Mouse (Mus musculus): ENCODE measurements at regions not wholly inside any gene's neighbourhood (a gene's known extent, or its start where the extent isn't known, plus 50 kb on each side); places are given as distances from the start of the nearest gene placed in this dataset.
"Not testable (repeated sequence)": the region's sequence is repeated elsewhere in the genome, so short reads cannot be mapped to it uniquely, and the experiment has no call there.

DNA sequence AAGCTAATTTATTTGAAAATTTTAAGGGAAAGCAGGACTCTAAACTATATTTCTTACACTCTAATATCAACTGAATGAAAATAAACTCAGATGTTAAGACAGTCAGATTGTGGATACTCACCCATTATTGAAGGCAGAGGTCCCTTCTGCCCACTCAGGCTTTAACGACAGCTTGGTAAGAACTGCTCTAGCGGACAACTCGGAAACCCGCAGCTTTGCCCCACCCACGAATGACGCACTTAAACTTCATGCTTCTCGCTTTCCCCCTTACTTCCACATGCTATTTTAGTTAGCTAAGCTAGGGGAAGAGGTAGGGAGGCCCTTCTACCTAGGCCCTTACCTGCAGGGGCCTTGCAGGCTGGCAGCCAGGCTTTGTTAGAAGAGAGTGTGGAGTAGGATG lies 50.8 kb upstream of the Elmo1 start:
- H3K9me3 ChIP-seq (ENCODE audit: low read length), result no peaks in the 10 kb centered on the region
- no peaks in the 10 kb centered on the region for H3K36me3 ChIP-seq (ENCODE audit: insufficient read depth)
- H3K4me2 ChIP-seq (ENCODE audit: low read depth), result no peak overlapping the region
- H3K4me3 ChIP-seq (ENCODE audit: low read depth, low read length), result no peak overlapping the region
- no peak for DNase-seq
- H3K9ac ChIP-seq, result no peak overlapping the region
- no peaks in the 10 kb centered on the region for H3K4me1 ChIP-seq (ENCODE audit: insufficient read depth)
- H3K27me3 ChIP-seq (ENCODE audit: insufficient read depth, low read length), result no peaks in the 10 kb centered on the region
- no peak overlapping the region for H3K27ac ChIP-seq (ENCODE audit: low read depth, low read length)
- WGBS, result 92% methylated on average over 7 of the region's 7 CpGs
- no peak for TF ChIP-seq CTCF (IDR thresholded peaks at IDR 0.05; ENCODE audit: low read depth)
- no peak for ATAC-seq

GRCm38 (mm10) chr13:20038463-20038862 lies 51.9 kb upstream of the Elmo1 start:
- 25% methylated on average over 11 of the region's 11 CpGs for WGBS

DNA sequence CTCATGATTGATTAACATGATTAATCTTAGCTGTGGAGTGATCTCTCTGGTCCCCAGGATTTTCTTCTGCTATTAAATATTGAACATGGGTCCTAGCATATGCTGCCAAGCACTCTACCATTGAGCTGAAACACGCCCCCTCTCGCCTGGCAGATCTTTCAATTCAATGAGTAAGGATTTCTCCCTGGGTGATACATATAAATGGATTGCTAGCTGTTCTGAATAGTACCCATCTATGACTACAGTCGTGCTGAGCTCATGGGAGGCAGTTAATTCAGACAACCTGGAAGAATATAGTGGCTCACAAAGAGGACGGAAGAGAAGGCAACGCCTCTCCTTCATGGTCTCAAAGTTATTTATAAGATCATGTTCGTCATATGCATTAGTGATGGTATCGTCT lies 53.0 kb upstream of the Elmo1 start:
- no peak overlapping the region for H3K4me2 ChIP-seq (ENCODE audit: low read depth)
- no peak for TF ChIP-seq CTCF (IDR thresholded peaks at IDR 0.05; ENCODE audit: low read depth)
- DNase-seq (no peak), ATAC-seq (no peak)
- no peak overlapping the region for H3K9ac ChIP-seq
- H3K4me1 ChIP-seq (ENCODE audit: insufficient read depth), result no peaks in the 10 kb centered on the region
- no peaks in the 10 kb centered on the region for H3K36me3 ChIP-seq (ENCODE audit: insufficient read depth)
- H3K27me3 ChIP-seq (ENCODE audit: insufficient read depth, low read length), result no peaks in the 10 kb centered on the region
- H3K4me3 ChIP-seq (ENCODE audit: low read depth, low read length), result no peak overlapping the region
- H3K9me3 ChIP-seq (ENCODE audit: low read length), result no peaks in the 10 kb centered on the region
- 87% methylated on average over 7 of the region's 7 CpGs for WGBS
- H3K27ac ChIP-seq (ENCODE audit: low read depth, low read length), result no peak overlapping the region

More at GRCm38 (mm10) chr13:20038463-20038862, 51.9 kb upstream of the Elmo1 start:
- H3K4me3 ChIP-seq (ENCODE audit: low read depth, low read length), result no peak overlapping the region
- no peaks in the 10 kb centered on the region for H3K27me3 ChIP-seq (ENCODE audit: insufficient read depth, low read length)
- H3K9ac ChIP-seq, result no peak overlapping the region
- ATAC-seq, result no peak
- no peak overlapping the region for H3K27ac ChIP-seq (ENCODE audit: low read depth, low read length)
- peak; percentile 53 for DNase-seq
- peak; percentile 67 for TF ChIP-seq CTCF (IDR thresholded peaks at IDR 0.05; ENCODE audit: low read depth)
- no peaks in the 10 kb centered on the region for H3K9me3 ChIP-seq (ENCODE audit: low read length)
- H3K36me3 ChIP-seq (ENCODE audit: insufficient read depth), result no peaks in the 10 kb centered on the region
- H3K4me1 ChIP-seq (ENCODE audit: insufficient read depth), result no peaks in the 10 kb centered on the region
- no peak overlapping the region for H3K4me2 ChIP-seq (ENCODE audit: low read depth)

DNA sequence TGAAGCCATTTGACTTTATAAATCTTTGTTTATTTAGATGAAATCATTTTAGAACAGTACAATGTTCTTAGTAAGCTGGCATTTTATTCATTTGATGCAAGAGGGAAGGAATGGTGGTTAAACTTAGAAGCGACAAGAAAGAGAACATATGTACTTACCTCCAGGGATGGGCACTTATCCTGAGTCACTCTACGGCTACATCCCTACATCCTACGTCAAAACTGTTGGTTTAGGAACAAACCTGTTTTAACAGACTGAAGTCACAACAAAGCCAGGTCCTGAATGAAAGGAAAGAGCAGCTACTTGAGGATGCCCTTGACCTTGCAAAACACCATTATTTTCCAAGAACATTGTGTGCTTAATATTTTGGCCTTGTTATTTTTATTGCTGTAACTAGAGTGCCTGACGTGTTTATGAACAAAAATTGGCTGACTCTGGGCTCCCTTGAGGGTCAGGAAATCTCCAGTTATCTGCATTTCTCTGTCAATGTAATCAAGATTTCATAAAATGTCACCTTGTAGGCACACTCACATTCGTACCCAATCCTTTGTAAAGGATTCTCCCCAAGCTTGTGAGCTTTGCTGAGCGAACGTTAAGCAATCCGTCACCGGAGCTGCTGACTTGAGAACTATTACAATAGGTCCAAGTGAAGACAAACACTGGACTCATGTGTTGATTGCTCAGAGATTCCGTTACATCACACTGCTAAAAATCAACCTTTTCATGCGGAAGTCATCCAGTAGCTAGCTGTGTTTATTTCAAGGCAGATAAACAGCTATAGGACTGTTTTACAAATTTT lies 56.3 kb upstream of the Elmo1 start:
- Histone ChIP-seq H3K9me3 (ENCODE audit: low read length) (no peaks in the 10 kb centered on the region), H3K27ac (ENCODE audit: low read depth, low read length) (no peak overlapping the region), H3K4me2 (ENCODE audit: low read depth) (no peak overlapping the region), H3K9ac (no peak overlapping the region), H3K4me1 (ENCODE audit: insufficient read depth) (no peaks in the 10 kb centered on the region), H3K4me3 (ENCODE audit: low read depth, low read length) (no peak overlapping the region), H3K36me3 (ENCODE audit: insufficient read depth) (no peaks in the 10 kb centered on the region), H3K27me3 (ENCODE audit: insufficient read depth, low read length) (no peaks in the 10 kb centered on the region)
- DNase-seq, result no peak
- TF ChIP-seq CTCF (IDR thresholded peaks at IDR 0.05; ENCODE audit: low read depth), result no peak
- ATAC-seq, result no peak
- 85% methylated on average over 11 of the region's 11 CpGs for WGBS

GRCm38 (mm10) chr13:20031660-20032059 lies 58.7 kb upstream of the Elmo1 start:
- 83% methylated on average over 5 of the region's 5 CpGs for WGBS
- Histone ChIP-seq H3K4me3 (ENCODE audit: low read depth, low read length) (no peak overlapping the region), H3K4me2 (ENCODE audit: low read depth) (no peak overlapping the region), H3K27me3 (ENCODE audit: insufficient read depth, low read length) (no peaks in the 10 kb centered on the region), H3K27ac (ENCODE audit: low read depth, low read length) (no peak overlapping the region), H3K36me3 (ENCODE audit: insufficient read depth) (no peaks in the 10 kb centered on the region), H3K9ac (no peak overlapping the region), H3K4me1 (ENCODE audit: insufficient read depth) (no peaks in the 10 kb centered on the region), H3K9me3 (ENCODE audit: low read length) (no peaks in the 10 kb centered on the region)
- DNase-seq (no peak), ATAC-seq (no peak)
- no peak for TF ChIP-seq CTCF (IDR thresholded peaks at IDR 0.05; ENCODE audit: low read depth)

DNA sequence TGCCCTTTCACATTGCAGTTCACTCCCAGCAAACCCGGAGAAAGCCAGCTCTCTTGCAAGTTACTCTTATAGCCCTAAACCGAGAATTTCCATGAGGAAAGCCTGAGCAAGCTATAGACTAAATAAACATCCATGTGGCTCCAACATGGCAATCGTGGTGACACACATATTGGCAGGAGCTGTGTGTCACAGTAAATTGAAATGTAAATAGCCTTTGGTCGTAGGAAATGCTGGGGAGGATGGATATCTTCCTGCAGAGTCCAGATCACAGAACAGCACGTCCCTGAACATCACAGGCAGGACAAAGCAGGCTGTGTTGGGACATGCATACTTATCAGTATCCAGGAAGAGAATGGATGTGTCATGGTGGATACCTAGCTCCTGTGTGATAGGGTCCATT lies 59.3 kb upstream of the Elmo1 start:
- ATAC-seq (no peak), DNase-seq (no peak)
- Histone ChIP-seq H3K27me3 (ENCODE audit: insufficient read depth, low read length) (no peaks in the 10 kb centered on the region), H3K27ac (ENCODE audit: low read depth, low read length) (no peak overlapping the region), H3K4me2 (ENCODE audit: low read depth) (no peak overlapping the region), H3K9ac (no peak overlapping the region), H3K4me3 (ENCODE audit: low read depth, low read length) (no peak overlapping the region), H3K36me3 (ENCODE audit: insufficient read depth) (no peaks in the 10 kb centered on the region), H3K4me1 (ENCODE audit: insufficient read depth) (no peaks in the 10 kb centered on the region), H3K9me3 (ENCODE audit: low read length) (no peaks in the 10 kb centered on the region)
- WGBS, result 58% methylated on average over 5 of the region's 5 CpGs
- TF ChIP-seq CTCF (IDR thresholded peaks at IDR 0.05; ENCODE audit: low read depth), result no peak

- DNase-seq (no peak), ATAC-seq (no peak)
- TF ChIP-seq CTCF (IDR thresholded peaks at IDR 0.05; ENCODE audit: low read depth), result no peak
- Histone ChIP-seq H3K4me1 (ENCODE audit: insufficient read depth) (no peaks in the 10 kb centered on the region), H3K36me3 (ENCODE audit: insufficient read depth) (no peaks in the 10 kb centered on the region), H3K4me3 (ENCODE audit: low read depth, low read length) (no peak overlapping the region), H3K9ac (no peak overlapping the region), H3K4me2 (ENCODE audit: low read depth) (no peak overlapping the region), H3K27ac (ENCODE audit: low read depth, low read length) (no peak overlapping the region), H3K27me3 (ENCODE audit: insufficient read depth, low read length) (no peaks in the 10 kb centered on the region), H3K9me3 (ENCODE audit: low read length) (no peaks in the 10 kb centered on the region)
- WGBS, result 83% methylated on average over 6 of the region's 6 CpGs
Observed at GRCm38 (mm10) chr13:20026612-20027011, 63.8 kb upstream of the Elmo1 start.

DNA sequence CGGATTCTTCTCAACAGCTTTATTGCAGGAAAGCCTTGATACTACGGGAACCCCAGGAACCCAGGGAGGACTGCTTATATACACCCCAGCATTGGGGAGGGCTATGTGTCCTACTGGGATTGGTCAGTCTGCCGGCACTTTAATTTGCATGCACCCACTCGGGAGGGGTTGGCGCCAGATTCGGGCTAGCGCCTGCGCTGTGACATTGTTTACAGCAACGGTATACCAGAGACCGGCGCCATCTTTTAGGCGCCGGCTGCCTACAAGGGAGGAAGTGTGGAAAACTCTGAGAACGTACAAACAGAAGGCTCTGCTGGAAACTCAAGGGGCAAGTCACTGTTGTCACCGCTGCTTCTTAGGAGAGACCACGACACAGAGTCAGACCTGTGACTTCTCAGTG lies 73.9 kb upstream of the Elmo1 start:
- not testable (repeated sequence) for DNase-seq; H3K4me3 ChIP-seq (ENCODE audit: low read depth, low read length); ATAC-seq

More for the DNA sequence above, 73.9 kb upstream of the Elmo1 start:
- H3K9ac ChIP-seq; H3K36me3 ChIP-seq (ENCODE audit: insufficient read depth); H3K4me1 ChIP-seq (ENCODE audit: insufficient read depth); H3K27me3 ChIP-seq (ENCODE audit: insufficient read depth, low read length); H3K4me2 ChIP-seq (ENCODE audit: low read depth); H3K9me3 ChIP-seq (ENCODE audit: low read length); H3K27ac ChIP-seq (ENCODE audit: low read depth, low read length): not testable (repeated sequence)
- WGBS, result 96% methylated on average over 16 of the region's 16 CpGs

Data from forebrain, postnatal 0 days (tissue).